ENCODE assay signal across 14 mouse cellular contexts in the genomic region with DNA sequence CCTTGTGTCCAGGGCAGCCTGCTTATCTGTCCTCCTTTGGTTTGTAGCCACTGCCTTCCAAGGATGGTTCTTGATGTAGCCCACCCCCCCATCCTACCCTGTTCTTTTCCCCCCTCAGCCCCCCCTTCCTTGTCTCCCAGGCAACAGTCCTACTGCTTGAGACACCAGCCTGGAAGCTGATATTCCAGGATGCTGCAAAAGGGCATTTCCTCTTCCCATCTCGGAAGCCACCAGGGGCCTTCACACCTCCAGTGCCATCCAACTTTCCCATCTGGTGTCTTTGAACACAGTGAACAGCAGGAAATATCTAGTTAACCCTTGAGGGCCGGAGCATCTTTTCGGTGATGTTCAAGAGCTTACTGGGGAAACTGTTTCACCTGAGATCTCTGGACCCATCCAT.
A peak's percentile ranks its signal among the peaks of the same experiment; 100 is the strongest.
DNase-seq lines count a peak whose midpoint lies in the region; ATAC-seq lines count a peak whose summit lies in the region.
"Had no signal": no experiment of that assay in that cellular context is flagged by ENCODE, and none has a peak within 500 bp of the region (broad histone marks: within the 10 kb centered on the region; RNA-seq: fewer than 3 reads in every experiment).

No protein-coding gene starts in this region.

- no peaks in the 10 kb centered on the region for H3K27me3 ChIP-seq in hindbrain, embryonic 15.5 days
- peaks cover 15% of the 10 kb centered on the region for H3K27me3 ChIP-seq in hindbrain, embryonic 12.5 days
- peaks cover 18% of the 10 kb centered on the region for H3K27me3 ChIP-seq in embryonic facial prominence, embryonic 10.5 days (replicated peaks; ENCODE audit: low read depth, poor library complexity, severe bottlenecking)
- H3K27me3 ChIP-seq: lung, embryonic 15.5 days had no signal

- no peak overlapping the region for H3K4me3 ChIP-seq in hindbrain, embryonic 15.5 days
- H3K4me3 ChIP-seq in hindbrain, embryonic 12.5 days = no peak overlapping the region
- no peak overlapping the region for H3K4me3 ChIP-seq in embryonic facial prominence, embryonic 10.5 days
- H3K4me3 ChIP-seq: lung, embryonic 15.5 days; midbrain, embryonic 12.5 days had no signal

- 62% methylated on average over 3 of the region's 3 CpGs for WGBS in hindbrain, embryonic 15.5 days
- 65% methylated on average over 3 of the region's 3 CpGs for WGBS in hindbrain, embryonic 12.5 days
- 78% methylated on average over 3 of the region's 3 CpGs for WGBS in embryonic facial prominence, embryonic 10.5 days

- DNase-seq in R1 (ENCODE audit: low read depth, low spot score) = peak; percentile 48
- DNase-seq in cerebellum, adult 11 months = peak; percentile 81
- no peak for DNase-seq in embryonic facial prominence, embryonic 10.5 days (ENCODE audit: low spot score)
- no peak for DNase-seq in frontal cortex, postnatal 25 days (ENCODE audit: low spot score in 2 of 2)
- no peak for DNase-seq in kidney, adult 18-20 months
- DNase-seq: gastrocnemius, postnatal 36 days had no signal

- H3K9ac ChIP-seq in hindbrain, embryonic 15.5 days = no peak overlapping the region
- H3K9ac ChIP-seq in hindbrain, embryonic 12.5 days = no peak overlapping the region
- H3K9ac ChIP-seq: lung, embryonic 15.5 days; midbrain, embryonic 12.5 days had no signal

- H3K36me3 ChIP-seq in hindbrain, embryonic 15.5 days = no peaks in the 10 kb centered on the region
- no peaks in the 10 kb centered on the region for H3K36me3 ChIP-seq in hindbrain, embryonic 12.5 days
- H3K36me3 ChIP-seq in embryonic facial prominence, embryonic 10.5 days (replicated peaks) = no peaks in the 10 kb centered on the region
- H3K36me3 ChIP-seq: lung, embryonic 15.5 days; midbrain, embryonic 12.5 days had no signal

- no peak overlapping the region for H3K27ac ChIP-seq in hindbrain, embryonic 15.5 days (replicated peaks)
- H3K27ac ChIP-seq in hindbrain, embryonic 12.5 days = no peak overlapping the region
- H3K27ac ChIP-seq in embryonic facial prominence, embryonic 10.5 days (replicated peaks) = peak overlapping the region; percentile 24; the same call in 1 of the 2 replicates
- H3K27ac ChIP-seq: lung, embryonic 15.5 days; midbrain, embryonic 12.5 days; stomach, postnatal 0 days had no signal

- H3K9me3 ChIP-seq in hindbrain, embryonic 15.5 days = no peaks in the 10 kb centered on the region
- no peaks in the 10 kb centered on the region for H3K9me3 ChIP-seq in hindbrain, embryonic 12.5 days (replicated peaks)
- H3K9me3 ChIP-seq in embryonic facial prominence, embryonic 10.5 days = no peaks in the 10 kb centered on the region
- H3K9me3 ChIP-seq: lung, embryonic 15.5 days; midbrain, embryonic 12.5 days had no signal

- H3K4me1 ChIP-seq in hindbrain, embryonic 15.5 days (replicated peaks) = peaks cover 28% of the 10 kb centered on the region
- peaks cover 22% of the 10 kb centered on the region for H3K4me1 ChIP-seq in hindbrain, embryonic 12.5 days
- H3K4me1 ChIP-seq in embryonic facial prominence, embryonic 10.5 days = peaks cover 36% of the 10 kb centered on the region

- ATAC-seq in hindbrain, embryonic 15.5 days (ENCODE audit: low FRiP score, low read depth) = peak; percentile 61
- no peak for ATAC-seq in hindbrain, embryonic 12.5 days (ENCODE audit: low FRiP score)
- ATAC-seq in frontal cortex, adult (ENCODE audit: low TSS enrichment) = no peak
- ATAC-seq: activated CD4-positive, CD25-positive, alpha-beta regulatory T cell, adult 4 months; intestine, postnatal 0 days had no signal

- H3K4me2 ChIP-seq in hindbrain, embryonic 15.5 days = no peak overlapping the region
- no peak overlapping the region for H3K4me2 ChIP-seq in hindbrain, embryonic 12.5 days (replicated peaks)
- H3K4me2 ChIP-seq: lung, embryonic 15.5 days; midbrain, embryonic 12.5 days had no signal

Comparison
In these comparisons a context has a peak if more than half of its experiments do, and no peak if none do; other contexts are left out.
1. DNase-seq: peak in R1 (single experiment) and cerebellum, adult 11 months (single experiment); none in embryonic facial prominence, embryonic 10.5 days (single experiment), frontal cortex, postnatal 25 days (0 of 2) and kidney, adult 18-20 months (single experiment).